Mouse (Mus musculus): ENCODE measurements around the gene Btg2.
A peak's percentile ranks its signal among the peaks of the same experiment; 100 is the strongest.

- TF ChIP-seq CTCF (IDR thresholded peaks at IDR 0.05; ENCODE audit: low read depth, low read length) (peak; percentile 94), TAL1 (conservative IDR thresholded peaks at IDR 0.05; ENCODE audit: low read depth, low read length) (no peak)
Observed at GRCm38 (mm10) chr1:134048759-134049158, 30.2 kb downstream of the Btg2 start.

All from G1E (cell line).